Mouse (Mus musculus) thymus, adult 2 months (tissue): ENCODE results near the gene Hpd. TPM values are rescaled to one million over a fixed set of nuclear protein-coding genes. Genes with fewer than 3 reads are reported as not detected.

Experiments used
- DNase-seq: peaks from one replicate; pipeline ENCODE4 v3.0.0; 2021
- H3K27ac ChIP-seq: fragments of 200-500 bp; 2 replicates; pipeline ENCODE4 v1.5.1; 2012; ENCODE audit warnings: low read length, control low read depth; ENCODE audit not compliant: control insufficient read depth, insufficient read depth
- H3K27me3 ChIP-seq: fragments of 200-500 bp; 2 replicates; pipeline ENCODE4 v1.6.1; 2012; ENCODE audit warnings: mild to moderate bottlenecking, low read length, moderate library complexity, mixed read lengths; ENCODE audit not compliant: control insufficient read depth, insufficient read depth
- H3K36me3 ChIP-seq: fragments of 200-500 bp; 2 replicates; pipeline ENCODE4 v1.6.1; 2012; ENCODE audit warnings: mild to moderate bottlenecking, low read length, moderate library complexity; ENCODE audit not compliant: control insufficient read depth, insufficient read depth
- H3K4me1 ChIP-seq: fragments of 200-500 bp; replicated peaks from 2 replicates; pipeline ENCODE4 v1.6.1; 2012; ENCODE audit warnings: low read length; ENCODE audit not compliant: control insufficient read depth, insufficient read depth
- H3K4me3 ChIP-seq: fragments of 200-500 bp; 2 replicates; pipeline ENCODE4 v1.5.1; 2012; ENCODE audit warnings: mild to moderate bottlenecking, low read length, control low read depth, moderate library complexity; ENCODE audit not compliant: control insufficient read depth, insufficient read depth
- CTCF ChIP-seq: fragments of 200-500 bp; IDR thresholded peaks from 2 replicates; pipeline ENCODE4 v1.5.1; 2012; ENCODE audit warnings: mild to moderate bottlenecking, control low read depth, low read length, moderate library complexity, borderline replicate concordance; ENCODE audit not compliant: control insufficient read depth, poor library complexity, insufficient read depth; ENCODE audit errors: extremely low read depth
- POLR2A ChIP-seq: fragments of 200-500 bp; IDR thresholded peaks from 2 replicates; pipeline ENCODE4 v1.6.1; 2012; ENCODE audit warnings: mild to moderate bottlenecking, low read length, control low read depth, moderate library complexity; ENCODE audit not compliant: control insufficient read depth, poor library complexity, insufficient read depth; ENCODE audit errors: extremely low read depth
- WGBS: fragments of 180-500 bp; shearing (Covaris S2); methylation state at CpG from one replicate; pipeline ENCODE4 v1.1.7; 2018; 5-methylcytosine and 5-hydroxymethylcytosine counted together
- polyA plus RNA-seq: library from polyadenylated mRNA; depleted of rRNA; stranded (reverse); fragments of >200 nt; gene quantifications from 2 replicates; pipeline ENCODE4 v1.2.3, GENCODE M21; 2012

Gene Hpd
- polyA plus RNA-seq, 1 experiment = 1.5 TPM

GRCm38 (mm10) chr5:123146357-123146756 lies 36.2 kb downstream of the Hpd start:
- TF ChIP-seq POLR2A (no peak), CTCF (no peak)
- H3K4me1 ChIP-seq = peaks cover 58% of the 10 kb centered on the region
- no peak overlapping the region for H3K27ac ChIP-seq
- H3K4me3 ChIP-seq = no peak overlapping the region
- 93% methylated on average over 11 of the region's 11 CpGs for WGBS
- no peak for DNase-seq
- H3K27me3 ChIP-seq = no peaks in the 10 kb centered on the region
- peaks cover 28% of the 10 kb centered on the region for H3K36me3 ChIP-seq

GRCm38 (mm10) chr5:123144746-123145590 lies 37.6 kb downstream of the Hpd start:
- peaks cover 28% of the 10 kb centered on the region for H3K36me3 ChIP-seq
- no peak for TF ChIP-seq CTCF
- no peak for TF ChIP-seq POLR2A
- peaks cover 46% of the 10 kb centered on the region for H3K4me1 ChIP-seq
- H3K27me3 ChIP-seq = no peaks in the 10 kb centered on the region
- 26% methylated on average over 20 of the region's 20 CpGs for WGBS
- DNase-seq = no peak
- H3K27ac ChIP-seq = peak overlapping the region; percentile 9; the same call in 1 of the 2 replicates
- peak overlapping the region; percentile 50 for H3K4me3 ChIP-seq

- peak overlapping the region; percentile 9; the same call in 1 of the 2 replicates for H3K27ac ChIP-seq
- H3K27me3 ChIP-seq = no peaks in the 10 kb centered on the region
- TF ChIP-seq POLR2A = no peak
- TF ChIP-seq CTCF = no peak
- no peak for DNase-seq
- peaks cover 28% of the 10 kb centered on the region for H3K36me3 ChIP-seq
- WGBS = 7% methylated on average over 17 of the region's 17 CpGs
- H3K4me3 ChIP-seq = peak overlapping the region; percentile 50
- peaks cover 41% of the 10 kb centered on the region for H3K4me1 ChIP-seq
These were observed 38.4 kb downstream of the Hpd start for GRCm38 (mm10) chr5:123143971-123144745.

- Histone ChIP-seq H3K4me3 (peak overlapping the region; percentile 79), H3K4me1 (peaks cover 34% of the 10 kb centered on the region), H3K36me3 (peaks cover 21% of the 10 kb centered on the region), H3K27ac (peak overlapping the region; percentile 61; the same call in 1 of the 2 replicates), H3K27me3 (no peaks in the 10 kb centered on the region)
- no peak for TF ChIP-seq POLR2A
- no peak for TF ChIP-seq CTCF
- DNase-seq = no peak
- WGBS = 2% methylated on average over 21 of the region's 24 CpGs
These were observed 39.1 kb downstream of the Hpd start for GRCm38 (mm10) chr5:123143251-123143970.

GRCm38 (mm10) chr5:123142161-123143157 lies 40.1 kb downstream of the Hpd start, which contains the start of gene Setd1b:
Gene Setd1b, plus strand, starts transcription at chr5:123142193.
- Histone ChIP-seq H3K27ac (peak within 1 kb of the TSS; percentile 71), H3K36me3 (peaks cover 11% of the 10 kb centered on the region; the same call in 1 of the 2 replicates), H3K4me1 (peaks cover 30% of the 10 kb centered on the region), H3K4me3 (peak within 1 kb of the TSS; percentile 79), H3K27me3 (no peaks in the 10 kb centered on the region)
- TF ChIP-seq CTCF = 0 out of 2 replicates have a peak, but pooled peaks have one; percentile 27
- no peak for TF ChIP-seq POLR2A
- 1% methylated on average over 90 of the region's 103 CpGs for WGBS
- DNase-seq = peak; percentile 76
